Mouse (Mus musculus) hindbrain, embryonic 16.5 days (tissue): ENCODE measurements at regions not wholly inside any gene's neighbourhood (a gene's known extent, or its start where the extent isn't known, plus 50 kb on each side); places are given as distances from the start of the nearest gene placed in this dataset.

Experiments
- ATAC-seq: fragments of 200-750 bp; cut with Nextera tagmentation; 2 replicates; pipeline ENCODE4 v1.8.0; 2017; ENCODE audit warnings: moderate TSS enrichment, moderate library complexity
- H3K27ac ChIP-seq: fragments of 300-500 bp; sonication (generic); 2 replicates; pipeline ENCODE4 v1.5.1; 2014; ENCODE audit warnings: low read depth, mild to moderate bottlenecking, control low read depth, low read length, moderate library complexity
- H3K27me3 ChIP-seq: fragments of 300-500 bp; sonication (generic); replicated peaks from 2 replicates; pipeline ENCODE4 v1.6.1; 2014; ENCODE audit warnings: low read length; ENCODE audit not compliant: control insufficient read depth, insufficient read depth
- H3K36me3 ChIP-seq: fragments of 300-500 bp; sonication (generic); 2 replicates; pipeline ENCODE4 v1.6.1; 2014; ENCODE audit warnings: mild to moderate bottlenecking, low read length, moderate library complexity, mixed read lengths; ENCODE audit not compliant: control insufficient read depth, insufficient read depth
- H3K4me1 ChIP-seq: fragments of 300-500 bp; sonication (generic); 2 replicates; pipeline ENCODE4 v1.6.1; 2014; ENCODE audit warnings: low read depth, low read length; ENCODE audit not compliant: control insufficient read depth, insufficient read depth
- H3K4me2 ChIP-seq: fragments of 300-500 bp; sonication (generic); 2 replicates; pipeline ENCODE4 v1.6.1; 2014; ENCODE audit warnings: mild to moderate bottlenecking, low read length, control low read depth, moderate library complexity
- H3K4me3 ChIP-seq: fragments of 300-500 bp; sonication (generic); 2 replicates; pipeline ENCODE4 v1.5.1; 2014; ENCODE audit warnings: mild to moderate bottlenecking, low read length, control low read depth, moderate library complexity
- H3K9ac ChIP-seq: fragments of 300-500 bp; sonication (generic); 2 replicates; pipeline ENCODE4 v1.6.1; 2014; ENCODE audit warnings: low read depth, mild to moderate bottlenecking, control low read depth, low read length, moderate library complexity
- H3K9me3 ChIP-seq: fragments of 300-500 bp; sonication (generic); 2 replicates; pipeline ENCODE4 v1.6.1; 2014; ENCODE audit warnings: mild to moderate bottlenecking, low read length, moderate library complexity; ENCODE audit not compliant: control insufficient read depth
- WGBS: fragments of 180-500 bp; shearing (Covaris S2); extraction: QIAGEN DNeasy Blood & Tissue Kit; methylation state at CpG from one replicate; pipeline ENCODE4 v1.1.7; 2014; 5-methylcytosine and 5-hydroxymethylcytosine counted together

GRCm38 (mm10) chr9:27501816-27502215 lies 105.2 kb downstream of the Spata19 start:
- Histone ChIP-seq H3K27ac (no peak overlapping the region), H3K4me3 (no peak overlapping the region), H3K36me3 (no peaks in the 10 kb centered on the region), H3K4me1 (no peaks in the 10 kb centered on the region), H3K9ac (no peak overlapping the region), H3K4me2 (no peak overlapping the region), H3K27me3 (no peaks in the 10 kb centered on the region), H3K9me3 (no peaks in the 10 kb centered on the region)
- WGBS, result 79% methylated on average over 6 of the region's 6 CpGs
- no peak for ATAC-seq

- H3K27ac ChIP-seq, result no peak overlapping the region
- H3K4me3 ChIP-seq, result no peak overlapping the region
- H3K4me2 ChIP-seq, result no peak overlapping the region
- no peaks in the 10 kb centered on the region for H3K36me3 ChIP-seq
- no peak for ATAC-seq
- H3K9me3 ChIP-seq, result no peaks in the 10 kb centered on the region
- 70% methylated on average over 5 of the region's 5 CpGs for WGBS
- no peaks in the 10 kb centered on the region for H3K27me3 ChIP-seq
- no peak overlapping the region for H3K9ac ChIP-seq
- no peaks in the 10 kb centered on the region for H3K4me1 ChIP-seq
Measured at GRCm38 (mm10) chr9:27509157-27509556, 112.6 kb downstream of the Spata19 start.

GRCm38 (mm10) chr9:27509711-27510110 lies 113.1 kb downstream of the Spata19 start:
- H3K9ac ChIP-seq, result no peak overlapping the region
- no peaks in the 10 kb centered on the region for H3K9me3 ChIP-seq
- no peak for ATAC-seq
- WGBS, result 90% methylated on average over 9 of the region's 9 CpGs
- no peaks in the 10 kb centered on the region for H3K27me3 ChIP-seq
- H3K4me3 ChIP-seq, result no peak overlapping the region
- H3K4me2 ChIP-seq, result no peak overlapping the region
- no peaks in the 10 kb centered on the region for H3K4me1 ChIP-seq
- no peak overlapping the region for H3K27ac ChIP-seq
- no peaks in the 10 kb centered on the region for H3K36me3 ChIP-seq

- H3K4me2 ChIP-seq, result no peak overlapping the region
- ATAC-seq, result no peak
- no peaks in the 10 kb centered on the region for H3K4me1 ChIP-seq
- H3K27me3 ChIP-seq, result no peaks in the 10 kb centered on the region
- H3K27ac ChIP-seq, result no peak overlapping the region
- H3K9me3 ChIP-seq, result no peaks in the 10 kb centered on the region
- H3K9ac ChIP-seq, result no peak overlapping the region
- no peaks in the 10 kb centered on the region for H3K36me3 ChIP-seq
- H3K4me3 ChIP-seq, result no peak overlapping the region
- 79% methylated on average over 2 of the region's 2 CpGs for WGBS
Measured at GRCm38 (mm10) chr9:27511161-27511560, 114.6 kb downstream of the Spata19 start.

GRCm38 (mm10) chr9:27515427-27516110 lies 119.0 kb downstream of the Spata19 start:
- Histone ChIP-seq H3K36me3 (no peaks in the 10 kb centered on the region), H3K9me3 (no peaks in the 10 kb centered on the region), H3K4me3 (no peak overlapping the region), H3K27me3 (no peaks in the 10 kb centered on the region), H3K4me2 (no peak overlapping the region), H3K27ac (no peak overlapping the region), H3K4me1 (no peaks in the 10 kb centered on the region), H3K9ac (no peak overlapping the region)
- ATAC-seq, result no peak
- WGBS, result 91% methylated on average over 4 of the region's 4 CpGs

- H3K4me3 ChIP-seq, result no peak overlapping the region
- no peak overlapping the region for H3K4me2 ChIP-seq
- H3K27ac ChIP-seq, result no peak overlapping the region
- WGBS, result 51% methylated on average over 4 of the region's 4 CpGs
- no peak overlapping the region for H3K9ac ChIP-seq
- H3K27me3 ChIP-seq, result no peaks in the 10 kb centered on the region; the same call in 1 of the 2 replicates
- no peaks in the 10 kb centered on the region for H3K4me1 ChIP-seq
- no peaks in the 10 kb centered on the region for H3K36me3 ChIP-seq
- no peak for ATAC-seq
- no peaks in the 10 kb centered on the region; the same call in 1 of the 2 replicates for H3K9me3 ChIP-seq
Measured at GRCm38 (mm10) chr9:27518031-27518430, 121.4 kb downstream of the Spata19 start.

- Histone ChIP-seq H3K36me3 (no peaks in the 10 kb centered on the region), H3K27ac (no peak overlapping the region), H3K4me1 (0 out of 2 replicates have a peak, but pooled peaks cover 2% of the 10 kb centered on the region), H3K4me3 (no peak overlapping the region), H3K4me2 (no peak overlapping the region), H3K9ac (no peak overlapping the region), H3K9me3 (no peaks in the 10 kb centered on the region; the same call in 1 of the 2 replicates), H3K27me3 (no peaks in the 10 kb centered on the region; the same call in 1 of the 2 replicates)
- no peak for ATAC-seq
- 38% methylated on average over 5 of the region's 5 CpGs for WGBS
Measured at GRCm38 (mm10) chr9:27519711-27520110, 123.1 kb downstream of the Spata19 start.

GRCm38 (mm10) chr9:27521181-27521580 lies 124.6 kb downstream of the Spata19 start:
- Histone ChIP-seq H3K4me3 (no peak overlapping the region), H3K4me2 (no peak overlapping the region), H3K27me3 (no peaks in the 10 kb centered on the region; the same call in 1 of the 2 replicates), H3K9me3 (no peaks in the 10 kb centered on the region; the same call in 1 of the 2 replicates), H3K4me1 (0 out of 2 replicates have a peak, but pooled peaks cover 2% of the 10 kb centered on the region), H3K27ac (no peak overlapping the region), H3K9ac (no peak overlapping the region), H3K36me3 (no peaks in the 10 kb centered on the region)
- no peak for ATAC-seq
- 74% methylated on average over 3 of the region's 3 CpGs for WGBS

GRCm38 (mm10) chr9:27526681-27527080 lies 130.1 kb downstream of the Spata19 start:
- no peaks in the 10 kb centered on the region for H3K36me3 ChIP-seq
- H3K9me3 ChIP-seq, result no peaks in the 10 kb centered on the region
- ATAC-seq, result no peak
- H3K4me1 ChIP-seq, result 0 out of 2 replicates have a peak, but pooled peaks cover 2% of the 10 kb centered on the region
- H3K27ac ChIP-seq, result no peak overlapping the region
- no peak overlapping the region for H3K9ac ChIP-seq
- H3K27me3 ChIP-seq, result no peaks in the 10 kb centered on the region
- H3K4me3 ChIP-seq, result no peak overlapping the region
- no peak overlapping the region for H3K4me2 ChIP-seq
- whole genome bisulfite sequencing, result 86% methylated on average over 3 of the region's 3 CpGs
